In the genomic region with DNA sequence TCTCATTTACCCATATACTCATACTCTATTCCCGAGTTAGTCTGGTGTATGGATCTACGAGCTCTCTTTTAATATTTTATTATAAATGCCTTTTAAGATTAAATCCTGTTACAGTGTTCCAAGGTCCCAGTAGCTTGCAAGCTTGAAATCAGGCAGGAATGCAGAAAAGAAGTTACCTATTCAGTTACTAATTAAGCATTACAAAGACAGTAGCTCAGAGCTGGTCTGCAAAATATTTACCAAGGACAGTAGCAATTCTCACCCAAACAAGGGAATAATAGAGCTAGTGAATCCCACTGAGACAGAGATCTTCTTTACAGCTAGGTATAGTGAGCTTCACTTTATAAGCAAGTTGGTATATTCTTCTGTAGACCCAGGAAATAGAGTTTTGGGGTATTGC, we compare ENCODE assay signal across 12 mouse cellular contexts. TPM values are rescaled to one million over a fixed set of nuclear protein-coding genes. Genes with fewer than 3 reads are reported as not detected.
"Had no signal": no experiment of that assay in that cellular context is flagged by ENCODE, and none has a peak within 500 bp of the region (broad histone marks: within the 10 kb centered on the region; RNA-seq: fewer than 3 reads in every experiment).

No protein-coding gene starts in this region.

RNA-seq across cellular contexts. Expression of a gene that starts 46.3 kb away (rescaled TPM):
- polyA plus RNA-seq: neural tube, embryonic 13.5 days; neural tube, embryonic 14.5 days; neural tube, embryonic 15.5 days; small intestine, adult 2 months; spleen, adult 2 months; stomach, embryonic 14.5 days; stomach, embryonic 15.5 days; stomach, embryonic 16.5 days; stomach, postnatal 0 days; thymus, adult 2 months; thymus, postnatal 0 days; urinary bladder, adult 2 months had no signal
